Mouse (Mus musculus) intestine, embryonic 14.5 days (tissue): ENCODE results near the gene Pitpnc1. TPM values are rescaled to one million over a fixed set of nuclear protein-coding genes. Genes with fewer than 3 reads are reported as not detected.

Experiments used
- ATAC-seq: fragments of 200-750 bp; cut with Nextera tagmentation; replicated peaks from 2 replicates; pipeline ENCODE4 v1.8.0; 2017; ENCODE audit warnings: low read depth, moderate number of reproducible peaks, moderate TSS enrichment, moderate library complexity; ENCODE audit not compliant: low FRiP score, low TSS enrichment
- DNase-seq: peaks from one replicate; pipeline ENCODE4 v3.0.0-alpha.2; 2018; ENCODE audit warnings: low spot score
- H3K27ac ChIP-seq: fragments of 300-500 bp; sonication (generic); 2 replicates; pipeline ENCODE4 v1.5.1; 2014; ENCODE audit warnings: low read depth, mild to moderate bottlenecking, control low read depth
- H3K27me3 ChIP-seq: fragments of 300-500 bp; sonication (generic); replicated peaks from 2 replicates; pipeline ENCODE4 v1.6.1; 2014; ENCODE audit warnings: low read length, control low read depth; ENCODE audit not compliant: control insufficient read depth, insufficient read depth
- H3K36me3 ChIP-seq: fragments of 300-500 bp; sonication (generic); 2 replicates; pipeline ENCODE4 v1.6.1; 2014; ENCODE audit warnings: low read length, control low read depth; ENCODE audit not compliant: control insufficient read depth, insufficient read depth
- H3K4me1 ChIP-seq: fragments of 300-500 bp; sonication (generic); replicated peaks from 2 replicates; pipeline ENCODE4 v1.6.1; 2014; ENCODE audit warnings: low read length, control low read depth, mixed read lengths; ENCODE audit not compliant: control insufficient read depth, insufficient read depth
- H3K4me2 ChIP-seq: fragments of 300-500 bp; sonication (generic); 2 replicates; pipeline ENCODE4 v1.6.1; 2014; ENCODE audit warnings: low read length
- H3K4me3 ChIP-seq: fragments of 300-500 bp; sonication (generic); 2 replicates; pipeline ENCODE4 v1.5.1; 2014; ENCODE audit warnings: low read depth, low read length, control low read depth, mixed read lengths
- H3K9ac ChIP-seq: fragments of 300-500 bp; sonication (generic); 2 replicates; pipeline ENCODE4 v1.6.1; 2014; ENCODE audit warnings: mild to moderate bottlenecking, low read length
- H3K9me3 ChIP-seq: fragments of 300-500 bp; sonication (generic); 2 replicates; pipeline ENCODE4 v1.6.1; 2016; ENCODE audit warnings: low read length, control low read depth; ENCODE audit not compliant: control insufficient read depth
- WGBS: fragments of 180-500 bp; shearing (Covaris S2); extraction: QIAGEN DNeasy Blood & Tissue Kit; methylation state at CpG from one replicate; pipeline ENCODE4 v1.1.7; 2014; 5-methylcytosine and 5-hydroxymethylcytosine counted together
- polyA plus RNA-seq: library from polyadenylated mRNA; unstranded; fragments of >200 nt; fragmentation: Nextera tagmentation; extraction: Ambion mirVana; gene quantifications from 2 replicates; pipeline ENCODE4 v1.2.1, GENCODE M21; 2014

Pitpnc1 gene
- polyA plus RNA-seq, 1 experiment from 2014 or later = 18.2 TPM

DNA sequence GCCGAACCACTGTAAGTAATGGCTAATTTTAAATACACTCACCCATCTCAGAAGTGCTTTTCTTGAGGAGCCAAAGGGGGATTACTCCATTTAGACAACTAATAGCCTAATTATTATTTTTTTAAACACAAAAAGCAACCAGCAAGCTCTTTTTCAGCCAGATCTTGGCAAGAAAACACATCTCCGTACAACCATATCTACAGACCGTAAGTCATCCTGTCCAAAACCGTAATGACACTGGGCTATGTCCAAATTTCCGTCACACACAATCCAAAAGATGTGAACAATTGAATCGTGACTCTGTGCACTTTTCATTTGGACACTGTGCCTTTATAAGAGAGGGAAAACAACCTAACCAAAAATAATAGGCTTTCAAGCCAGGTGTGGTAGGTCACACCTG is 20.4 kb downstream of the Pitpnc1 start:
- H3K9me3 ChIP-seq = no peaks in the 10 kb centered on the region
- H3K4me2 ChIP-seq = no peak overlapping the region
- no peak for ATAC-seq
- H3K4me3 ChIP-seq = no peak overlapping the region
- no peaks in the 10 kb centered on the region for H3K27me3 ChIP-seq
- 68% methylated on average over 6 of the region's 6 CpGs for WGBS
- no peaks in the 10 kb centered on the region for H3K36me3 ChIP-seq
- DNase-seq = no peak
- H3K27ac ChIP-seq = no peak overlapping the region
- H3K9ac ChIP-seq = no peak overlapping the region
- peaks cover 24% of the 10 kb centered on the region for H3K4me1 ChIP-seq

DNA sequence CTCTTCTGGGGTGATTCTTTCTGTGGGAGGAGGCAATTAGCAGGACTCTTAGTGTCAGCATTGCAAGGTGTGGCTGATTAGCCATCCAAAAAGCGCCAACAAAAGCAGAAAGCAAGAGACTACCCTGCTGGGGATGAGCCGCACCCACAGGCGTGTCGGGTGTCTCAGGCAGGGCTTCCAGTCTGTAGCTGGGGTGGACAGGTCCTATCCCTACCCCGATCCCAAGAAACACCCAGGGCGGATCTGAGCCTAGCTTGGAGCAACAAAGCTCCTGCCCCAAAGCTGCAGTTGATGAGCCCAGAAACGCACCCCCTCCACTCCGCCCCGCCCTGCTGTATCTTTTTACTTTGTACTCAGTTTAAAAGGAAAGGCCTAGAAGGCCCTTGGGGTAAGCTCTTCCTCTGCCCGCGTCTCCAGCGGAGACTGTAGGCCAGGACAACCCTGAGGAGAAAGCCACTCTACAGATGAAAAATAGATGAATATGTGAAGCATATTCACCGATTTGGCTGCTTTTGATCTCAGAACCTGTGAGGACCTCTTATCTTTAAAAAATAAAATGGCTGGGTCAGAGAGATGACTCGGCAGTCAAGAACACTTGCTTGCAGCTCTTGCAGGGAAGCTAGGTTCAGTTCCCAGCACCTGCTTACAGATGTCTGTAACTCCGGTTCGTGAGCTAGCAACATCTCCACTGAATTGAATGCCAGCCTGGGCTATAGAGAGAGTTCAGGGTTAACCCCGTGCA is 21.2 kb downstream of the Pitpnc1 start:
- H3K36me3 ChIP-seq = no peaks in the 10 kb centered on the region
- no peak overlapping the region for H3K9ac ChIP-seq
- ATAC-seq (no peak), DNase-seq (no peak)
- no peak overlapping the region for H3K4me2 ChIP-seq
- peaks cover 19% of the 10 kb centered on the region for H3K4me1 ChIP-seq
- H3K4me3 ChIP-seq = no peak overlapping the region
- no peaks in the 10 kb centered on the region for H3K9me3 ChIP-seq
- no peak overlapping the region for H3K27ac ChIP-seq
- no peaks in the 10 kb centered on the region for H3K27me3 ChIP-seq
- WGBS = 72% methylated on average over 17 of the region's 17 CpGs

DNA sequence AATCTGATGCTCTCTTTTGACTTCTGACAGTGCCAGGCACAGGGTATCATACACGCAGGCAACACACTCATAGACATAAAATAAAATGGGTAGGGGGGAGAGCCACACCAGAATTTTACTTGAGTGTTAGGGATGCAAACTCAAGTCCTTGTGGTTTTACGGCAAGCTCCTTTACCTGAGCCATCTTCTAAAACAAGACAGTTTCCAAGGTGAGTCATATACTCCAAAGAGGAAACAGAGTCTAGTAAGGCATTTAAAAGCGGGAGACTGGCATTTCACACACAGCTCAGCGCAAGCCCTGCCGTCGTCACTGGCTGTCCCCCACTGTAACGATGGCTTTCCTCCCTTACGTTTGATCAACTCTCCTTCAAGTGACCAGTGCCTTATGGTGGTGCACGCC is 22.6 kb downstream of the Pitpnc1 start:
- Histone ChIP-seq H3K4me1 (peaks cover 19% of the 10 kb centered on the region), H3K27me3 (no peaks in the 10 kb centered on the region), H3K4me2 (no peak overlapping the region), H3K4me3 (no peak overlapping the region), H3K36me3 (no peaks in the 10 kb centered on the region), H3K9me3 (no peaks in the 10 kb centered on the region), H3K9ac (no peak overlapping the region), H3K27ac (no peak overlapping the region)
- no peak for DNase-seq
- 89% methylated on average over 9 of the region's 9 CpGs for WGBS
- no peak for ATAC-seq

DNA sequence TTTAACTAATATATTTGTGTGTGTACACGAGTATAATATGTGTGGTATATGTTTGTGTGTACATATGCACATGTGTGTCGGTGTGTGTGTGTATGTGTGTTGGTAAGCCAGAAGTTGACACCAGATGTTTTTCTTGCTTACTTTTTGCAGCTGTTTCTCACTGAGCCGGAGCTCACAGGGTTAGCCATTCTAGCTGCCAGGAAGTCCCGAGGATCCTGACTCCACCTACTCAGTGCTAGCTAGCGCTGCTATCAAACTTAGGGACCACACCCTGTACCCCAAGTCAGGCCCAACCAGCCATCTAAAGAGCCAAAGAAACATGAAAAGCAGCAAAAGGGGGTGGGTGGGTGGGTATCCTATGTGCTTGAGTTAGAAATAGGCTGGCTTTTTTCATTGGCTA is 23.1 kb downstream of the Pitpnc1 start:
- ATAC-seq = no peak
- H3K4me2 ChIP-seq = no peak overlapping the region
- H3K9me3 ChIP-seq = no peaks in the 10 kb centered on the region
- H3K4me3 ChIP-seq = no peak overlapping the region
- H3K27ac ChIP-seq = no peak overlapping the region
- no peaks in the 10 kb centered on the region for H3K36me3 ChIP-seq
- H3K9ac ChIP-seq = no peak overlapping the region
- no peak for DNase-seq
- H3K4me1 ChIP-seq = peaks cover 19% of the 10 kb centered on the region
- H3K27me3 ChIP-seq = no peaks in the 10 kb centered on the region
- WGBS = 49% methylated on average over 5 of the region's 5 CpGs

DNA sequence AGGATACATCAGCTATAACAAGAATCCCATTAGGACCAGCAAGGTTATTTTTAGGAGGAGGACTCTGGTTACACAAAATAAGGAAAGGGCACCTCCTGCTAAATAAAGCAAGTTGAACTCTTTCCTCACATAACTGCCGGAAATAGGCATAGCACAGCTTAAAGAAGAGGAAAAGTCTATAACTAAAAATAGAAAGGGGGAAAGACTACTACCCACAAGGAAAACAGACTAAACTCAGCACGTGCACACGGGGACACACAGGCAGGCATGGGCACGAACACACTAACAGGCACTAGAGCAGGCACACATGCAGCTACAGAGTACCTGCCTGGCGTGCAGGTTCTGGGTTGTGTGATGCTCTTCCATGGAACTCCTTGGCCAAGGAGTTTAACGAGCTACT is 23.8 kb downstream of the Pitpnc1 start:
- WGBS = 74% methylated on average over 6 of the region's 6 CpGs
- Histone ChIP-seq H3K4me2 (no peak overlapping the region), H3K27me3 (no peaks in the 10 kb centered on the region), H3K4me3 (no peak overlapping the region), H3K27ac (no peak overlapping the region), H3K9ac (no peak overlapping the region), H3K9me3 (no peaks in the 10 kb centered on the region), H3K36me3 (no peaks in the 10 kb centered on the region), H3K4me1 (peaks cover 19% of the 10 kb centered on the region)
- ATAC-seq (no peak), DNase-seq (no peak)

DNA sequence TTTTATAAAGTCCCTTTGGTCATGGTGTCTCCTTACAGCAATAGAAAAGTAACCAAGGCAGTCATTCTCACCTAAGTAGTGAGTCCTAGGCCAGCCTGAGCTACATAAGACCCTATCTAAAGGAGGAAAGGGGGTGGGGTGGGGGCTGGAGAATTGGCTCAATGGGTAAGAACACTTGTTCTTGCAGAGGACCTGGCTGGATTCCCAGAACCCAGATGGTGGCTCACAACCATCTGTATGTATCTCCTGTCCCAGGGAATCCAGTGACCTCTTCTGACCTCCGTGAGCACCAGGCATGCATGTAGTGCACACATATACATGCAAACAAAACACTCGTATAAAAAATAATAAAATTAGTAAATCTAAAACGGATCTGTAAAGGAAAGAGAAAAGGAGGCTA is 24.8 kb downstream of the Pitpnc1 start:
- ATAC-seq (no peak), DNase-seq (no peak)
- Histone ChIP-seq H3K4me3 (no peak overlapping the region), H3K27me3 (no peaks in the 10 kb centered on the region), H3K4me2 (no peak overlapping the region), H3K4me1 (peaks cover 19% of the 10 kb centered on the region), H3K9ac (no peak overlapping the region), H3K36me3 (no peaks in the 10 kb centered on the region), H3K9me3 (no peaks in the 10 kb centered on the region), H3K27ac (no peak overlapping the region)
- 93% methylated on average over 3 of the region's 3 CpGs for WGBS

DNA sequence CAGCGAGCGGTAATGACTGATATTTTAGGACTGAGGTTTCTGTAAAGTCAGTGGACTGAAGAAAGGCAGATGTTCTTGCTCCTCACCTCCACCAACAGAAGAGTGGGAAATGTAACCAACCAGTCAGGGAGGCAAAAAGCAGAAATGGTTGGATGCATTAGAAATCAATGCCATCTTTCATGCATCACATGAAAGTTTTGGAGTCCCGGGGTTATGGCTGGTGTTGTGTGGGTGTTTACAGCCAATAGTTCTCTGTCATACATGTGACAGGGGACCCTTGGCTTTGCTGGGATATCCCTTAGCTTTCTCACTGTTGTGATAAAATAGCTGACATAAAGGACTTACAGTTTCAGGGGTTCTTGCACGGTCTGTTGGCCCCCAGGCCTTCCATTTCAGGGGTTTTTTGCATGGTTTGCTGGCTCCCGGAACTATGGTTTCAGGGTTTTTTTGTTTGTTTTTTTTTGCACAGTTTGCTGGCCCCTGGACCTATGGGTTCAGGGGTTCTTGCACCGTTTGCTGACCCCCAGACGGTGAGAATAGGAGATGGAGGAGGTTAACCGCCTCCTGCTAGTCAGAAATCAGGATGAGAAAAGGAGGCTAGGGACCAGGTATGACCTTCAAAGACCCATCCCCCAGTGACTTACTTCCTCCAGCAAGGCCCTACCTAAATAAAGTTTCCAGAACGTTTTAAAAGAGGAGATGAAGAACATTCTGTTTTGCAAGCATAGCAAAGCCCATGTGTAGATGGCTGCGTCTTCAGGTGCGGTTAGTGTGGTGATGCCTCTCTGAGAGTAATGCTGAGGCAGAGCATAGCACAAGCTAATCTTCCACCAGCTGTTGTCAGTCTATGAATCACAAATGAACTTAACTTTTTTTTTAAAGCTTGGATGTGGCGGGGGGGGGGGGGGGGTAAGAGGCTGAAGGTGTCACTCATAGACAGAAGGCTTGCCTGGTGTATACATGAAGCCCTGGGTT is 27.1 kb downstream of the Pitpnc1 start:
- H3K4me2 ChIP-seq = no peak overlapping the region
- H3K27ac ChIP-seq = no peak overlapping the region
- H3K9me3 ChIP-seq = no peaks in the 10 kb centered on the region
- DNase-seq (no peak), ATAC-seq (no peak)
- H3K4me3 ChIP-seq = no peak overlapping the region
- WGBS = 79% methylated on average over 12 of the region's 12 CpGs
- no peak overlapping the region for H3K9ac ChIP-seq
- no peaks in the 10 kb centered on the region for H3K27me3 ChIP-seq
- peaks cover 6% of the 10 kb centered on the region; the same call in 1 of the 2 replicates for H3K4me1 ChIP-seq
- H3K36me3 ChIP-seq = no peaks in the 10 kb centered on the region

DNA sequence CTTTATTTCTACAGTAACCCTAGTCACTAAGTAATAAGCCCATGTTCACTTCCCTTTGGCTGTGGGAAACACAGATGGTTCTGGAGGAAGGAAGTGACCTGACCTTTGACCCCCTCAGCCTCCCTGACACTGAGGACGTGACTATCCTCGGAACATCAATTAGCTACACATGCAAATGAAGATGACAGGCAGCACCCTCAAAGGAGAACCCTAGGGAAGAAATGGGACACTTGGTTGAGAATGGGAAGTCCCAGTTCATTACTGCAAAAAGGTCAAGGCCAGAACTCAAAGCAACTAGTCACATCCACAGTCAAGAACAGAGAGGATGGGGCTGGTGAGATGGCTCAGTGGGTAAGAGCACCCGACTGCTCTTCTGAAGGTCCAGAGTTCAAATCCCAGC is 29.4 kb downstream of the Pitpnc1 start:
- Histone ChIP-seq H3K9me3 (no peaks in the 10 kb centered on the region), H3K4me1 (no peaks in the 10 kb centered on the region), H3K4me2 (no peak overlapping the region), H3K9ac (no peak overlapping the region), H3K27me3 (no peaks in the 10 kb centered on the region), H3K4me3 (no peak overlapping the region), H3K36me3 (no peaks in the 10 kb centered on the region), H3K27ac (no peak overlapping the region)
- DNase-seq = no peak
- WGBS = 60% methylated on average over 3 of the region's 3 CpGs
- ATAC-seq = no peak
